Mouse (Mus musculus) ES-E14 (cell line): Measurements from ENCODE around the gene Nlrp6. TPM values are rescaled to one million over a fixed set of nuclear protein-coding genes. Genes with fewer than 3 reads are reported as not detected.

ENCODE experiments used
- DNase-seq: peaks from one replicate; pipeline ENCODE4 v3.0.0-alpha.2; 2013; ENCODE audit warnings: low read depth, low spot score
- H3K27ac ChIP-seq: 2 replicates; pipeline ENCODE4 v1.5.1; 2012; ENCODE audit warnings: low read depth, mild to moderate bottlenecking, low read length, moderate library complexity, mixed read lengths; ENCODE audit not compliant: poor library complexity, insufficient read depth, severe bottlenecking
- H3K36me3 ChIP-seq: 2 replicates; pipeline ENCODE4 v1.6.1; 2012; ENCODE audit warnings: mild to moderate bottlenecking, low read length, moderate library complexity, mixed read lengths; ENCODE audit not compliant: control insufficient read depth, poor library complexity, insufficient read depth, severe bottlenecking
- H3K4me1 ChIP-seq, 2 experiments: fragments of 150-350 bp in 1 of 2; sonication (generic) in 1 of 2; 2 replicates each; pipeline ENCODE4 v1.6.1; 2012; ENCODE audit warnings: low read length in 2 of 2, mild to moderate bottlenecking in 1 of 2, mixed read lengths in 1 of 2; ENCODE audit not compliant: control insufficient read depth in 2 of 2, insufficient read depth in 2 of 2, poor library complexity in 1 of 2
- H3K4me3 ChIP-seq, 2 experiments: fragments of 150-350 bp in 1 of 2; sonication (generic) in 1 of 2; 2 replicates each; pipeline ENCODE4 v1.5.1; 2012; ENCODE audit warnings: low read length in 2 of 2, low read depth in 1 of 2, mild to moderate bottlenecking in 1 of 2, mixed read lengths in 1 of 2; ENCODE audit not compliant: insufficient read depth in 1 of 2, poor library complexity in 1 of 2, severe bottlenecking in 1 of 2
- H3K9ac ChIP-seq: 2 replicates; pipeline ENCODE4 v1.6.1; 2012; ENCODE audit warnings: low read depth, mild to moderate bottlenecking, low read length, mixed read lengths; ENCODE audit not compliant: poor library complexity, insufficient read depth, severe bottlenecking
- H3K9me3 ChIP-seq: fragments of 150-350 bp; sonication (generic); 2 replicates; pipeline ENCODE4 v1.6.1; 2012; ENCODE audit warnings: low read depth, mild to moderate bottlenecking, low read length; ENCODE audit not compliant: control insufficient read depth, insufficient read depth
- CHD2 ChIP-seq: IDR thresholded peaks from 2 replicates; pipeline ENCODE4 v1.6.1; 2014; ENCODE audit warnings: mild to moderate bottlenecking, low read depth, low read length, inconsistent platforms
- HCFC1 ChIP-seq: IDR thresholded peaks from 2 replicates; pipeline ENCODE4 v1.6.1; 2012; ENCODE audit warnings: low read length, inconsistent platforms, borderline replicate concordance; ENCODE audit not compliant: insufficient read depth
- MAFK ChIP-seq: IDR thresholded peaks from 2 replicates; pipeline ENCODE4 v1.6.1; 2014; ENCODE audit warnings: mild to moderate bottlenecking, low read depth, low read length, inconsistent platforms; ENCODE audit not compliant: insufficient read depth
- ZC3H11A ChIP-seq: IDR thresholded peaks from 2 replicates; pipeline ENCODE4 v1.6.1; 2012; ENCODE audit warnings: low read depth, mild to moderate bottlenecking, inconsistent platforms, low read length, borderline replicate concordance
- ZNF384 ChIP-seq: IDR thresholded peaks from 2 replicates; pipeline ENCODE4 v1.6.1; 2012; ENCODE audit warnings: low read depth, low read length, inconsistent platforms
- in situ Hi-C, 2 experiments: fragments of 600-800 bp; cut with MboI; formaldehyde crosslinking; loops; one replicate each; pipeline ENCODE4 v1.15.1; 2025; ENCODE audit warnings: low sequenced_read_pairs in 2 of 2, inconsistent platforms in 1 of 2; ENCODE audit not compliant: unreplicated experiment in 2 of 2
- total RNA-seq: library from RNA; depleted of rRNA; stranded (reverse); fragments of 300-350 nt; gene quantifications from 2 replicates; pipeline ENCODE4 v1.2.3, GENCODE M21; 2012

Nlrp6 gene
- total RNA-seq, 1 experiment = 0.27 TPM

DNA sequence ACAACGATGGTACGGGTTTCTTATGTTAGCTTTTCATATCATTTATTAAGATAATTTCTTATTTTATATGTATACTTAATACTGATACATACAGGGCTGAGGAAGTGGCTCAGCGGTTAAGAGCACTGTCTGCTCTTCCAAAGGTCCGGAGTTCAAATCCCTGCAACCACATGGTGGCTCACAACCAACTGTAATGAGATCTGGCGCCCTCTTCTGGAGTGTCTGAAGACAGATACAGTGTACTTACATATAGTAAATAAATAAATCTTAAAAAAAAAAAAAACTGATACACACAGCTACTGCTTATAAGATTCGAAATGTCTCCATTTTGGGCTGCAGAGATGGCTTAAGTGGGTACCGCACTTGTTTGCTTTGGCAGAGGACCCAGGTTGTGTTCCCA, 13.0 kb upstream of the Nlrp6 start:
- in situ Hi-C loops = no loop called here
- no peak for DNase-seq
- Histone ChIP-seq H3K4me3 (no peak overlapping the region), H3K4me1 (peaks cover 2 to 14% of the 10 kb centered on the region in 2 experiments; a peak in 3 of 4 replicates), H3K36me3 (no peaks in the 10 kb centered on the region), H3K9ac (no peak overlapping the region), H3K9me3 (no peaks in the 10 kb centered on the region), H3K27ac (no peak overlapping the region)
- TF ChIP-seq HCFC1 = no peak
- TF ChIP-seq CHD2 = no peak
- no peak for TF ChIP-seq ZC3H11A
- no peak for TF ChIP-seq MAFK
- TF ChIP-seq ZNF384 = 0 out of 2 replicates have a peak, but pooled peaks have one; percentile 43

DNA sequence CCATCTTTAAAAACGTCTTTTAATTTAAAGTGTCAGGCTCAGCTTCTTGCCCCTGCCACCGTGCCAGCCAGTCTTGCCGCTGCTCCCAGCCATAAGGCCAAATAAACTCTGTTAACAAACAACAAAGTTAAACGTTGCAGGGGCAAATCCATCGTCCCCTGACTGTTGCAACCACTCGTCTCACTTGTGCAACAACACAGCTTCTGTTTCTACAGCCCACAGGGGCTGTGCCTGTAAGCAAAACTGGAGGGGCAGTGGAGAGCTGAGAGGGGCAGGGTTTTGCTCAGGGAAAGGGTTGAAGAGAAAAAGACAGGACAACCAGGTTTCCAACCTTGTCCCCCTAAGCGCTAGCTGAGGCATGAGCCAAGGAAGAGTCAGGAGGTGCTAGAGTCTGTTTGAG, 12.5 kb upstream of the Nlrp6 start:
- Histone ChIP-seq H3K36me3 (no peaks in the 10 kb centered on the region), H3K9ac (no peak overlapping the region), H3K27ac (no peak overlapping the region), H3K4me3 (no peak overlapping the region), H3K9me3 (no peaks in the 10 kb centered on the region), H3K4me1 (peaks cover 2 to 10% of the 10 kb centered on the region in 2 experiments; a peak in 3 of 4 replicates)
- DNase-seq = no peak
- in situ Hi-C loops = no loop called here
- no peak for TF ChIP-seq HCFC1
- TF ChIP-seq MAFK = no peak
- TF ChIP-seq ZC3H11A = no peak
- TF ChIP-seq ZNF384 = no peak

DNA sequence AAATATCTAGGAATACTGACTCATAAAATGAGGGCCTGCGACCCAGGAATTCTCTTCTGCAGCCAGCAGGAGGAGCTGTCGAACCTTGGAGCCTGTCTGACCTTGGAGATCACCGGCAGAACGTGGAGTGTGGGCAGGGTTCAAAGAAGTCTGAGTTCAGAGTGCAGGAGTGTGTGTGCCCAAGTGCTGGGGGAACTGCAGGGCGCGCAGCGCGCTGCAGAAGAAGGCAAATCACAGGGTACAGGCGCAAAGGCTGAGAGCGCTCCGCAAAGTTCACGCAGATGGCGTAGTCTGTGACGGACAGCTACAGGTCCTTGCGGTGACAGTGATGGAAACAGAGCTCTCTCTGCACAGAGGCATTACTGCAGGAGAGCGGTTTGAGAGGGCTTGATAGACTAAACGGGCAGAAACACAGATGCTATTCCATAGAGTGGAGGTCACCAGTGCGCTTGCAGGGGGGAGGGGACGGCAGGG, 12.0 kb upstream of the Nlrp6 start:
- H3K4me1 ChIP-seq = peaks cover 2 to 10% of the 10 kb centered on the region in 2 experiments; a peak in 3 of 4 replicates
- H3K4me3 ChIP-seq = peak overlapping the region; percentile 6 to 27; a peak in 3 of 4 replicates
- TF ChIP-seq ZC3H11A = peak; percentile 90
- TF ChIP-seq CHD2 = no peak
- no peaks in the 10 kb centered on the region for H3K9me3 ChIP-seq
- in situ Hi-C loops = no loop called here
- H3K27ac ChIP-seq = no peak overlapping the region
- H3K9ac ChIP-seq = no peak overlapping the region
- H3K36me3 ChIP-seq = no peaks in the 10 kb centered on the region
- peak; percentile 90 for DNase-seq

DNA sequence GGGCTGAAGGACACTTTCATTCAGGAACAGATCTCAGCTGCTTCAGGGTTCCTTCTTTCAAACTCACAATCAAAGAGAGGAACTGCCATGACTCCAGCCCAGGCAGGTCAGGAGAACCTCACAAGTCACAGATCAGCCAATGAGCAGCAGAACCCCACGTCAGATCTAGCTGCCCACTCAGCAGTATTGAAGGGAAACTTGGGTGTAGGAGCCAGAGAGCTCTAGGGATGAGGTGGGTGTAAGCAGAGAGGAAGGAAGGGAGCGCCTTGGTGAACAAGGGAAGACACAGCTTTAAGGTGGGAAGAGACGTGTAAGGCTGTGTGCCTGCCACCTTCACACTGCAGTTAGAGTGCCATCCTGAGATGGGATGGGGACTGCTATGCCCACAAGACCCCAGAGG, 8.4 kb upstream of the Nlrp6 start:
- Histone ChIP-seq H3K36me3 (no peaks in the 10 kb centered on the region), H3K4me3 (no peak overlapping the region), H3K27ac (no peak overlapping the region), H3K4me1 (peaks cover 2 to 7% of the 10 kb centered on the region in 2 experiments; a peak in 3 of 4 replicates), H3K9ac (no peak overlapping the region), H3K9me3 (no peaks in the 10 kb centered on the region)
- TF ChIP-seq MAFK (no peak), HCFC1 (no peak), CHD2 (no peak), ZNF384 (no peak), ZC3H11A (no peak)
- in situ Hi-C loops = no loop called here
- DNase-seq = no peak

DNA sequence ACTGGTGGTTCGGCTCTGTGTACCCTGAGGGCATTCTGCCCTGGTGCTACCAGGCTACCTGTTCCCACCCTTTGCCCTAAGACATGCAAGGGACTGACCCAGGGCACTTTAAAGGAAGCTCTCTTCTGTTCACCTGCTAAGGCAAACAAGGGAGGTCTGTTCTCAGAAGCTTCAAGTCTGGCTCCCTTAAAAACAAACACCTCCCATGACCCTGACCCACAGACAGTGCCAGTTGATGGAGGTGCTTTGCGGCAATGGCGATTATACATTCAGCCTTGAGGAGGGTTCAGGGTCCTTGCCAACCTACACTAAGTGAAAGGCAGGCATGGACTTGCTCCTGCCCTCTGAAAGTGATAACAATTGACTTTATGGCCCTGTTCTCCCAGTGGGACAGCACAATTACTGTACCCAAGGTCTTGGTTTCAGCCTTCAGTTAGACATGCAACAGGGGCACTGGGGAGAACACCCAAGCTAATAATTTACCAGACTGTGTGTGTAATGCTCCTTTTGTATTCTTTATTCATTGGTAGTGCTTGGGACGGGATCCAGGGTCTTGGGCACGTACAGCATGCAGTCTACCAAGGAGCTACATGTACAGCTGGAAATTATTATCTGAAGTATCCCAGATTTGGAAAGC, 7.7 kb upstream of the Nlrp6 start:
- no peak for TF ChIP-seq CHD2
- no peak for TF ChIP-seq HCFC1
- TF ChIP-seq MAFK = no peak
- TF ChIP-seq ZC3H11A = no peak
- TF ChIP-seq ZNF384 = no peak
- Histone ChIP-seq H3K9me3 (no peaks in the 10 kb centered on the region), H3K4me3 (no peak overlapping the region), H3K9ac (no peak overlapping the region), H3K36me3 (no peaks in the 10 kb centered on the region), H3K4me1 (peaks cover 2 to 7% of the 10 kb centered on the region in 2 experiments; a peak in 3 of 4 replicates), H3K27ac (no peak overlapping the region)
- in situ Hi-C loops = no loop called here
- no peak for DNase-seq
